Mouse (Mus musculus) limb, embryonic 13.5 days (tissue): ENCODE results near the gene Cd6. TPM values are rescaled to one million over a fixed set of nuclear protein-coding genes. Genes with fewer than 3 reads are reported as not detected.

ENCODE experiments used
- ATAC-seq: fragments of 200-750 bp; cut with Nextera tagmentation; 2 replicates; pipeline ENCODE4 v1.8.0; 2017; ENCODE audit warnings: low read depth, moderate number of reproducible peaks, moderate TSS enrichment; ENCODE audit not compliant: low FRiP score
- H3K27ac ChIP-seq: fragments of 300-500 bp; sonication (generic); 2 replicates; pipeline ENCODE4 v1.5.1; 2015; ENCODE audit warnings: inconsistent platforms, mild to moderate bottlenecking, moderate library complexity
- H3K27me3 ChIP-seq: fragments of 300-500 bp; sonication (generic); 2 replicates; pipeline ENCODE4 v1.6.1; 2015; ENCODE audit warnings: mild to moderate bottlenecking, inconsistent platforms
- H3K36me3 ChIP-seq: fragments of 300-500 bp; sonication (generic); 2 replicates; pipeline ENCODE4 v1.6.1; 2015; ENCODE audit warnings: inconsistent platforms, mild to moderate bottlenecking, moderate library complexity
- H3K4me1 ChIP-seq: fragments of 300-500 bp; sonication (generic); 2 replicates; pipeline ENCODE4 v1.6.1; 2015; ENCODE audit warnings: inconsistent platforms
- H3K4me2 ChIP-seq: fragments of 300-500 bp; sonication (generic); replicated peaks from 2 replicates; pipeline ENCODE4 v1.6.1; 2015; ENCODE audit warnings: inconsistent platforms, mild to moderate bottlenecking, moderate library complexity
- H3K4me3 ChIP-seq: fragments of 300-500 bp; sonication (generic); 2 replicates; pipeline ENCODE4 v1.5.1; 2015; ENCODE audit warnings: moderate library complexity, mild to moderate bottlenecking, inconsistent platforms
- H3K9ac ChIP-seq: fragments of 300-500 bp; sonication (generic); 2 replicates; pipeline ENCODE4 v1.6.1; 2015; ENCODE audit warnings: mild to moderate bottlenecking, inconsistent platforms
- H3K9me3 ChIP-seq: fragments of 300-500 bp; sonication (generic); 2 replicates; pipeline ENCODE4 v1.6.1; 2016; ENCODE audit warnings: inconsistent platforms
- WGBS: fragments of 180-500 bp; shearing (Covaris S2); methylation state at CpG from one replicate; pipeline ENCODE4 v1.1.7; 2015; 5-methylcytosine and 5-hydroxymethylcytosine counted together
- polyA plus RNA-seq: library from polyadenylated mRNA; unstranded; fragments of >200 nt; fragmentation: Nextera tagmentation; extraction: Ambion mirVana; gene quantifications from 2 replicates; pipeline ENCODE4 v1.2.1, GENCODE M21; 2015

Cd6 gene
- polyA plus RNA-seq, 1 experiment from 2014 or later, result not detected

DNA sequence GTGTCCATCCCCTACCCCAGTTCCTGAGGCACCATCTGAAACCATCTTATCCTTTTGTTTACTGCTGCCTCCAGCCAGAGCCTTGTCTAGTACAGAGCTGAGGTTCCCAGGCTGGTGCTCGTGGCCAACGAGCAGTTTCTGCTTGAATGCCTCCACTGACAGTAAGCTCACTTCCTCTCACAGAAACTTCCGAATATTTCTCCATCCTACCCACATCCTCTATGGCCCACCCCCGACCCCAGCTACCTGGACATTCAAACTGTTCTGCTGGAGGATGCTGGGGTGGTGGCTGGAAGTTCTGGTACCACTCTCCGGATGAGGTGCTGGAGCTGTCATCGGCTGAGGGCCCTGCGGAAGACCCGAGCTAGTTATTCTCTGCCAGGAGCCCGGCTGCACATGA is 39.5 kb downstream of the Cd6 start:
- Histone ChIP-seq H3K4me1 (peaks cover 5% of the 10 kb centered on the region), H3K27ac (no peak overlapping the region), H3K9me3 (no peaks in the 10 kb centered on the region; the same call in 1 of the 2 replicates), H3K9ac (no peak overlapping the region), H3K4me2 (no peak overlapping the region), H3K36me3 (no peaks in the 10 kb centered on the region), H3K4me3 (no peak overlapping the region), H3K27me3 (no peaks in the 10 kb centered on the region)
- 74% methylated on average over 9 of the region's 9 CpGs for WGBS
- ATAC-seq, result no peak

DNA sequence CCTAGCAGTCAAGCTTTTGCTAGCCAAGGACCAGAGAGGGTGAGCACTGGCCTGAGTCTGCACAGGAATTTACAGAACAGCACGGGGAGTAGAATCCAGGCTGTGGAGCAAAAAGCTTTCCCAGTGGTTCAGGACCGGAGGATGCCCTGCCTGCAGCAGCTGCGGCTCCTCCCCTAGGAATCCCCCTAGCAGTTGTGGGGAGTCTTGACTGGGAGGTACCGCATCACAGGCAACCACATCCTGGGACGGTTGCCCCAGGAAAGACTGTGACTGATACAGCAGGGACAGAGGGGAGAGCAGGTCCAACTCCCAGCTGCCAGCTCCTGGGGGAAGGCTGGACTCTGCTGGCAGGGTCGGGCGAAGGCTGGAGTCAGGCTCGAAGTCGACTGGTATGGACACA is 41.6 kb downstream of the Cd6 start:
- WGBS, result 76% methylated on average over 9 of the region's 9 CpGs
- Histone ChIP-seq H3K9me3 (no peaks in the 10 kb centered on the region), H3K9ac (no peak overlapping the region), H3K27me3 (no peaks in the 10 kb centered on the region), H3K4me1 (0 out of 2 replicates have a peak, but pooled peaks cover 3% of the 10 kb centered on the region), H3K36me3 (no peaks in the 10 kb centered on the region), H3K4me2 (no peak overlapping the region), H3K4me3 (no peak overlapping the region), H3K27ac (no peak overlapping the region)
- ATAC-seq, result no peak

DNA sequence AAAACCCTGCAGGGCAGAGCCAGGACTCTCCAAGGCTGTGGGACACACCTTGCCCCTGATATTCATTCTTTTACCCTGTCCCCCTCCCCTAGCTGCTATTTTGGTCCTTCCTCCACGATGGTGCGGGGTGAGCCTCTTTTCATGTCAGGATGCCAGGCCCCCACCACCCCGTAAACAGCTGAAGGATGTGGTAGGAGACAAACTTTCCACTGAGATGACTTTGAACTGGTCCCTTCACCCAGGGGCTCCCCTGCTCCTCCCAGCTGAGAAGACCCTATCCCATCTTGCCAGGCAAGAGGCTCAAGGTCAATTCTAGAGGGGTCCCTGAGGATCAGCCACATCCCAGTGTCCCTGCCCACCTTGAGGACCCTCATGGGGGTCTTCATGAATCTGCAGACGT is 42.5 kb downstream of the Cd6 start:
- Histone ChIP-seq H3K4me1 (0 out of 2 replicates have a peak, but pooled peaks cover 3% of the 10 kb centered on the region), H3K9me3 (no peaks in the 10 kb centered on the region), H3K27me3 (no peaks in the 10 kb centered on the region), H3K4me3 (no peak overlapping the region), H3K9ac (no peak overlapping the region), H3K4me2 (no peak overlapping the region), H3K36me3 (no peaks in the 10 kb centered on the region), H3K27ac (no peak overlapping the region)
- no peak for ATAC-seq
- 73% methylated on average over 4 of the region's 4 CpGs for WGBS

DNA sequence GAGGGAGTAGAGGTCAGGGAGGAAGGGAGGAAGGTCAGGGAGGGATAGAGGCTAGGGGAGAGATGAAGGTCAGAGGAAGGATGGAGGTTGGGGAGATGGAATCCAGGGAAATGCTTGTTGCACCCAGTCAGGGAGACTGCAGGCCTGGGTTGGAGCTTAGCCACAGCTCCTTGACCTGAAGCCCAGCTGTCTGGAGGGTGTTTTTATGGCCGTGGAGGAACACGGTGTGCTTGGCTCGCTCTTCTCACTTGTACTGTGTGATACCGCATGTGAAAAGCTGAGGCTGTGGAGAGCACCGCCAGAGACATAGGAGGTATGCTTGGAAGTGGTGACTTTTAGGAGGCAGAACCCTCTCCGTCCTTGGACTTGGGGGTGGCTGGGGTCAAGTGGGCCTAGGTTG is 43.1 kb downstream of the Cd6 start:
- Histone ChIP-seq H3K27me3 (no peaks in the 10 kb centered on the region), H3K9me3 (no peaks in the 10 kb centered on the region), H3K36me3 (no peaks in the 10 kb centered on the region), H3K27ac (no peak overlapping the region), H3K9ac (no peak overlapping the region), H3K4me1 (0 out of 2 replicates have a peak, but pooled peaks cover 3% of the 10 kb centered on the region), H3K4me2 (no peak overlapping the region), H3K4me3 (no peak overlapping the region)
- ATAC-seq, result no peak
- WGBS, result 71% methylated on average over 6 of the region's 6 CpGs

DNA sequence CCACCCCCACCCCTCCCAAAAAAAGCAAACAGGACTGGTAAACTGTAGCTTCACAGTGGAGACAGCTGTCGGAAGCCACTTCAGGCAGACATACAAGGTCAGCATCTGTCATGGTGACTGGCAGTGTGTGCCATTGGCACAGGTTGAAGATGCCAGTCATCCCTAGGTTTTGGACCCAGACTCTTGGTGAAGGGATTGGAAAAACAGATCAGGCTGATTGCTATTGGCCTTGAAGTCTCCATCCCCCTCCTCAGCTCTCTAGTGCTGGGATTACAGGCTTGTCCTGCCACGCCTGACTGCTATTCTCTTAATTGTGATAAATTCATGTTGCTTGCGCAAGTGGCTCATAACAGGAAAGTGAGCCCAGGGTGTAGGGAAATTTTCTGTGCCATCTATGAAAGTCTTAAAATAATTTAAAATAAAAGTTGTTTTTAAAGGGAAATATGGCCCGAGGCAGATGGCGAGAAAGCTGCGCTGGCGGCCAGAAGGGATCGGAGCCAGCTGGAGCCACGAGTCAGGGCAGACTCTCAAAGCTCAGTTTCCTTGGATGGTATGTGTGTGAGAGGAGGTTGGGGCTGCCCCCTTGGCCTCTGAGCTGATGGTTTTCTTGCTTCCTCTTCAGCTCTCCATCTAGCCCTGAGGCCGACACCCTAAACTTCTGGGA is 44.9 kb downstream of the Cd6 start:
- WGBS, result 69% methylated on average over 10 of the region's 10 CpGs
- no peak overlapping the region for H3K27ac ChIP-seq
- H3K4me2 ChIP-seq, result no peak overlapping the region
- H3K27me3 ChIP-seq, result no peaks in the 10 kb centered on the region
- H3K4me3 ChIP-seq, result no peak overlapping the region
- H3K9me3 ChIP-seq, result no peaks in the 10 kb centered on the region
- H3K4me1 ChIP-seq, result 0 out of 2 replicates have a peak, but pooled peaks cover 3% of the 10 kb centered on the region
- no peak for ATAC-seq
- no peaks in the 10 kb centered on the region for H3K36me3 ChIP-seq
- no peak overlapping the region for H3K9ac ChIP-seq

DNA sequence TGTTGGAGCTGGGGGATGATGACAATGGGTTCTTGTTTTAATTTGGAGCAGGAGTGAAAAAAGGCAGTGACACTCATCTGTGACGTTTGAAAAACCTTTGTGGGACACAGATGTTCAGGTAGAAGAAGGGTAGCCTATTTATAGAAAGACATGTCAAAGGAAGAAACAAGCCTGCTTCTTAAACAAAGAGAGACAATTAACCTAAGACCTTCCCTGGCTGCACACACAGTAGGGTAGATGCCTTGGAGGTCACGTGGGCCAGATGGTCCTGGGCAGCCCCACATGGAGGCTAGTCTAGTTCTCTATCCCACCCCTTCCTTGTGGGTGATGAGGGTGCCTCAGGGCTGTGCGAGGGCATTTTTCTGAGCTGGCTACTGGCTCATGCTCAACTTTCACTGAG is 45.8 kb downstream of the Cd6 start:
- Histone ChIP-seq H3K27ac (no peak overlapping the region), H3K4me3 (no peak overlapping the region), H3K4me2 (no peak overlapping the region), H3K4me1 (0 out of 2 replicates have a peak, but pooled peaks cover 3% of the 10 kb centered on the region), H3K36me3 (no peaks in the 10 kb centered on the region), H3K9me3 (no peaks in the 10 kb centered on the region), H3K9ac (no peak overlapping the region), H3K27me3 (no peaks in the 10 kb centered on the region)
- ATAC-seq, result no peak
- 48% methylated on average over 3 of the region's 3 CpGs for WGBS

DNA sequence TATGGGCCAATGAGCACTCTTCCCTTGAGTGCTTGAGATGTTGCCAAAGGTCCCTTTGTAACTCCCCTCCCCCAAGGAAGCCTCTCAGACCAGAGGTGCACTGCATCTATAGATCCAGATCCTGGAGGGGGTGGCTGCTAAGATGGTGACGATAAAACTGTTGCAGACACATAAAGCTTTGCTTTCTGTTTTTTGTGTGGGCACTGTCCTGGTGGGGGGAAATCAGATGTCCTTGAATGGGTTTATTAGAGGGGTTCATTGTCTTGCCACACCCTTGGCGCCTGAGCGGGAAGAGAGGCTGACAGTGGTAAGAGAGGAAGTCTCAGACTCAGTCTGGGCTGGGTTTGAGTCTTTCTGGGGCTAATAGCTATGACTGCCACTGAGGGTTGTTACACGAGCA is 46.7 kb downstream of the Cd6 start:
- 0 out of 2 replicates have a peak, but pooled peaks cover 3% of the 10 kb centered on the region for H3K4me1 ChIP-seq
- H3K4me2 ChIP-seq, result no peak overlapping the region
- no peak overlapping the region for H3K9ac ChIP-seq
- H3K4me3 ChIP-seq, result no peak overlapping the region
- no peaks in the 10 kb centered on the region for H3K36me3 ChIP-seq
- ATAC-seq, result no peak
- H3K9me3 ChIP-seq, result no peaks in the 10 kb centered on the region
- 80% methylated on average over 4 of the region's 4 CpGs for WGBS
- H3K27ac ChIP-seq, result no peak overlapping the region
- H3K27me3 ChIP-seq, result no peaks in the 10 kb centered on the region

DNA sequence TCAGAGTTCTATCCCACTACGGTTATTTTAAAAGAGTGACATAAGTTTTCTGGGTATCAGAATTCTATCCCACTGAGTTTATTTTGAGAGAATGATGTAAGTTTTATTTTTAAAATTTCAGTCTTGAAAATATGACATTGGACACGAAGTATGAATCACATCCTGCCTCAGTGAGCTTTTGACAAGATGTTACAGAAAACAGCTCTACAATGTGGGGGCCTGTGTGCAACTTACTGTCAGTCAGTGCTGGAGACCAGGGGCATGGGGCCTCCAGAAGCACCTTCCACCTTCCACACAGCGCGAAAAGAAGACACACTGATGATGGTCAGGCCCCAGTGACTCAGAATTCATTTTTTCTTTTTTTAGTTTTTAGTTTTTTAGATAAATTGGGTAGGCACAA is 48.2 kb downstream of the Cd6 start:
- no peak for ATAC-seq
- Histone ChIP-seq H3K9ac (no peak overlapping the region), H3K4me3 (no peak overlapping the region), H3K4me2 (no peak overlapping the region), H3K36me3 (no peaks in the 10 kb centered on the region), H3K27ac (no peak overlapping the region), H3K4me1 (0 out of 2 replicates have a peak, but pooled peaks cover 3% of the 10 kb centered on the region), H3K27me3 (no peaks in the 10 kb centered on the region), H3K9me3 (no peaks in the 10 kb centered on the region)
- 87% methylated on average over 4 of the region's 4 CpGs for WGBS

DNA sequence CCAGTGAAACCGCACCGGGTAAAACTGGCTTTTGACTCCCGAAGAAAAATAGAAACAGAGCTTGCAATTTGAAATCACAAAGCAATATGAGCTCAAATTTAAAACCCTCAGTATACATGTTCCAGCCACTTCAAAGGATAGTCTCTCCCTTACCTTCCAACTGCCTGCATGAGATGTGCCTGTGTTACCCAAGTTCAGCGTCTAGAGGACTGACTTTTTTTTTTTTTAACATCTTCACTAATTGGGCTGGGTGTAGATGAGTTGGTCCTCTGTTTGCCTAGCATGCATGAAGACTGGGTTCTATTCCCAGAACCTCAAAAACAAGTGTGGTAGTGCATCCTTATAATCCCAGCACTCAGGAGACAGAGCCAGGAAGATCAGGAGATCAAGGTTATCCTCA is 53.0 kb downstream of the Cd6 start:
- Histone ChIP-seq H3K9me3 (no peaks in the 10 kb centered on the region), H3K4me3 (no peak overlapping the region), H3K27ac (no peak overlapping the region), H3K4me1 (no peaks in the 10 kb centered on the region), H3K9ac (no peak overlapping the region), H3K4me2 (no peak overlapping the region), H3K27me3 (no peaks in the 10 kb centered on the region), H3K36me3 (no peaks in the 10 kb centered on the region)
- no peak for ATAC-seq
- 88% methylated on average over 4 of the region's 4 CpGs for WGBS

DNA sequence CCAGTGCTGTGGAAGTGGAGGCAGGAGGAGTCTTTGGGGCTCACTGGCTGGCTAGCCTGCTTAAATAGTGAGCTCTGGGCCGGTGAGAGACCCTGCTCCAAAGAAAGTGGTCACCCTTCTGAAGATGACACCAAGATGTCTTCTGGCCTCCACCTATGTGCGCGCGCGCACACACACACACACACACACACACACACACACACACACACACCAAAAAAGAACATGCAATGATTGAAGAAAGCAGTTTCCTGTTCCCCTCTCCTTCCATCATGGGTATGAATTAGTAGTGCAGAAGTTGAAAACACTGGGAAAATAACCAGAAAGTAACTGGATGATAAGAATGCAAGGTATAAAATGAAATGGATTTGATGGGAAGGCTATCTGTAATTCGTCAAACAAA is 55.7 kb downstream of the Cd6 start:
- Histone ChIP-seq H3K27me3 (no peaks in the 10 kb centered on the region), H3K4me3 (no peak overlapping the region), H3K9ac (no peak overlapping the region), H3K36me3 (no peaks in the 10 kb centered on the region), H3K4me1 (no peaks in the 10 kb centered on the region), H3K27ac (no peak overlapping the region), H3K9me3 (no peaks in the 10 kb centered on the region), H3K4me2 (no peak overlapping the region)
- no peak for ATAC-seq
- WGBS, result 86% methylated on average over 6 of the region's 6 CpGs

DNA sequence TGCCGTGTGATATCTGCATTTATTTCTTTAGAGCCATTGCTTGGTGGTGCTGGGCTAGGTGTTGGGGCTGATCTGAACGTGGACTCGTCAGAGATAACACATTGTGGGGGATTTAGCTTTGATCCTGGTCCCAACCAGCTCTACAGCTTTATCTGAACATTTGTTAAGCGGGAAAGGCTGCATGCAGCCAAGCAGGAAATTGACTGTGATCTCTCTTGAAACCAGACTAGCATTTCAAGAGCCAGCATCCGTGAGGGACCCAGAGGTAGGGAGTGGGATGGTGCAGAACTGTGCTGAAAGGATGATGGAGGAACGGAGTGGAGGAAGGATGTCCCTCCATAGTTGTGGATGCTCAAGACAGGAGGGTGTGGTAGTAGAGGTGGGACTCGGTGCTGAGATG is 56.5 kb downstream of the Cd6 start:
- Histone ChIP-seq H3K27me3 (no peaks in the 10 kb centered on the region), H3K4me1 (no peaks in the 10 kb centered on the region), H3K4me3 (no peak overlapping the region), H3K9ac (no peak overlapping the region), H3K9me3 (no peaks in the 10 kb centered on the region), H3K27ac (no peak overlapping the region), H3K36me3 (no peaks in the 10 kb centered on the region), H3K4me2 (no peak overlapping the region)
- 76% methylated on average over 7 of the region's 7 CpGs for WGBS
- ATAC-seq, result no peak

DNA sequence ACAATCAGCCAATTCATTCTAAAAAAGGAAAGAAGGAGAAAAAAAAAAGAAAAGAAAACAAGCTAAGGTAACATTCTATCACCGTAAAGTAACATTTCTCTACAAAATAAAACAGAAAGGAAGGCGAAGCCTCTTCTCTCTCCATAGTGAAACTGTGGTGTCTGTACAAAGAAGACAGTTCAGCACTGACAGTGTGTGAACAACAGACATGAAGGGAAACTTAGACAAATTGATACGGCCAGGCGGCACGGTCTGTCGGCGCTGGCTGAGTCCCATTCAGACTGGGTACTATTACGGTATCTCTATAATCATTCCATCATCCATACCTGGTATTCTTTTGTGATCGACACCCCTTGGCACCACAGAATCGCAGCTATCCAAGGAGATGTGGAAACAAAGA is 57.0 kb downstream of the Cd6 start:
- 94% methylated on average over 10 of the region's 10 CpGs for WGBS
- no peak for ATAC-seq
- Histone ChIP-seq H3K9me3 (no peaks in the 10 kb centered on the region), H3K27ac (no peak overlapping the region), H3K36me3 (no peaks in the 10 kb centered on the region), H3K4me1 (no peaks in the 10 kb centered on the region), H3K4me2 (no peak overlapping the region), H3K9ac (no peak overlapping the region), H3K4me3 (no peak overlapping the region), H3K27me3 (no peaks in the 10 kb centered on the region)

DNA sequence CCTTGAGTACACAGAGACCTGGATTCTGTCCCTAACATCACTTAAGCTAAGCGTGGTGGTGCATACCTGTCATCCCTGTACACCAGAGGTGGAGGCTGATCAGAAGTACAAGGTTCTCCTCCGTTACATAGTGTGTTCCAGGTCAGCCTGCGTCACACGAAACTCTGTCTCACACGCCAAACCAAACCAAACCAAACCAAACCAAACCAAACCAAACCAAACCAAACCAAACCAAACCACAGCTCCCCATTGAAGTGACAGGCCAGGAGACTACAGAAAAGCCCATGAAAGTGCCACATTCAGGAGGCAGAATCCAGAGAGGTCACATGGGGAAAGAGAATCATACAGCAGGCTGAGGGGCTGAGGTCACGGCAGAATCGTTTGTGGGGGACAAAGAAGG is 57.9 kb downstream of the Cd6 start:
- no peaks in the 10 kb centered on the region for H3K4me1 ChIP-seq
- H3K9ac ChIP-seq, result no peak overlapping the region
- H3K4me3 ChIP-seq, result no peak overlapping the region
- no peak for ATAC-seq
- no peaks in the 10 kb centered on the region for H3K36me3 ChIP-seq
- H3K27me3 ChIP-seq, result no peaks in the 10 kb centered on the region
- no peaks in the 10 kb centered on the region for H3K9me3 ChIP-seq
- 77% methylated on average over 7 of the region's 7 CpGs for WGBS
- H3K27ac ChIP-seq, result no peak overlapping the region
- no peak overlapping the region for H3K4me2 ChIP-seq
